Mouse (Mus musculus) C2C12 (cell line): ENCODE results near the gene 4930583I09Rik.

Source experiments
- CTCF ChIP-seq: IDR thresholded peaks from one replicate; pipeline ENCODE4 v1.5.1; 2011; ENCODE audit not compliant: control insufficient read depth, insufficient read depth, insufficient read length
- MAX ChIP-seq: IDR thresholded peaks from one replicate; pipeline ENCODE4 v1.6.1; 2011; ENCODE audit warnings: mild to moderate bottlenecking, control low read depth
- MYOG ChIP-seq: IDR thresholded peaks from one replicate; pipeline ENCODE4 v1.6.1; 2011; ENCODE audit not compliant: control insufficient read depth, insufficient read length; ENCODE audit errors: extremely low read depth
- USF1 ChIP-seq: IDR thresholded peaks from one replicate; pipeline ENCODE4 v1.6.1; 2011; ENCODE audit warnings: low read depth, mild to moderate bottlenecking, control low read depth, moderate library complexity

- TF ChIP-seq CTCF (no peak), MYOG (no peak), MAX (no peak), USF1 (no peak)
Observed at GRCm38 (mm10) chr17:64836892-64837291, 1.0 kb upstream of the 4930583I09Rik start.
